Mouse (Mus musculus): ENCODE results near the gene Stbd1.

Stbd1 gene

GRCm38 (mm10) chr5:92602691-92603690, at the start of gene Stbd1:
Stbd1 (plus strand) TSS chr5:92603041.
- DNase-seq: peak; percentile 31 to 62

- peak in 1 of 2 experiments; percentile 15 for DNase-seq
Observed at GRCm38 (mm10) chr5:92553939-92554338, 48.9 kb upstream of the Stbd1 start.

- DNase-seq: no peak
Observed at GRCm38 (mm10) chr5:92554443-92554842, 48.4 kb upstream of the Stbd1 start.

- peak in 1 of 2 experiments; percentile 5 for DNase-seq
Observed at GRCm38 (mm10) chr5:92554891-92555511, 47.8 kb upstream of the Stbd1 start, which contains the start of gene Fam47e. Fam47e (plus strand) TSS chr5:92555069.

GRCm38 (mm10) chr5:92555905-92556304, 46.9 kb upstream of the Stbd1 start:
- no peak for DNase-seq

GRCm38 (mm10) chr5:92557508-92557907, 45.3 kb upstream of the Stbd1 start:
- DNase-seq: no peak

GRCm38 (mm10) chr5:92560201-92560600, 42.6 kb upstream of the Stbd1 start:
- DNase-seq: peak; percentile 23 to 37

GRCm38 (mm10) chr5:92562002-92562401, 40.8 kb upstream of the Stbd1 start:
- no peak for DNase-seq

GRCm38 (mm10) chr5:92571232-92571631, 31.6 kb upstream of the Stbd1 start:
- no peak for DNase-seq

- no peak for DNase-seq
Observed at GRCm38 (mm10) chr5:92579559-92579958, 23.3 kb upstream of the Stbd1 start.

- no peak for DNase-seq
Observed at GRCm38 (mm10) chr5:92585932-92586331, 16.9 kb upstream of the Stbd1 start.

- no peak for DNase-seq
Observed at GRCm38 (mm10) chr5:92595026-92595425, 7.8 kb upstream of the Stbd1 start.

- DNase-seq: no peak
Observed at GRCm38 (mm10) chr5:92596865-92597264, 6.0 kb upstream of the Stbd1 start.

- DNase-seq: peak in 1 of 2 experiments; percentile 27
Observed at GRCm38 (mm10) chr5:92599030-92599429, 3.8 kb upstream of the Stbd1 start.

GRCm38 (mm10) chr5:92604452-92605247, 1.8 kb downstream of the Stbd1 start:
- DNase-seq: peak in 1 of 2 experiments; percentile 12

- no peak for DNase-seq
Observed at GRCm38 (mm10) chr5:92607492-92608229, 4.8 kb downstream of the Stbd1 start.

- no peak for DNase-seq
Observed at GRCm38 (mm10) chr5:92612756-92613155, 9.9 kb downstream of the Stbd1 start.

GRCm38 (mm10) chr5:92621883-92622282, 19.0 kb downstream of the Stbd1 start:
- no peak for DNase-seq

- DNase-seq: no peak
Observed at GRCm38 (mm10) chr5:92627896-92628295, 25.1 kb downstream of the Stbd1 start.

GRCm38 (mm10) chr5:92633526-92633925, 30.7 kb downstream of the Stbd1 start:
- no peak for DNase-seq

GRCm38 (mm10) chr5:92634916-92635315, 32.1 kb downstream of the Stbd1 start:
- DNase-seq: no peak

GRCm38 (mm10) chr5:92635891-92636290, 33.0 kb downstream of the Stbd1 start:
- DNase-seq: no peak
